Mouse (Mus musculus): ENCODE results near the gene Erich4. TPM values are rescaled to one million over a fixed set of nuclear protein-coding genes. Genes with fewer than 3 reads are reported as not detected.

The Erich4 gene
- polyA plus RNA-seq (2014; fragmentation: Illumina TruSeq; extraction: RNeasy Lipid Tissue Mini Kit (QIAGEN cat#74804); ENCODE audit: low read depth, low replicate concordance): 2.2 TPM

DNA sequence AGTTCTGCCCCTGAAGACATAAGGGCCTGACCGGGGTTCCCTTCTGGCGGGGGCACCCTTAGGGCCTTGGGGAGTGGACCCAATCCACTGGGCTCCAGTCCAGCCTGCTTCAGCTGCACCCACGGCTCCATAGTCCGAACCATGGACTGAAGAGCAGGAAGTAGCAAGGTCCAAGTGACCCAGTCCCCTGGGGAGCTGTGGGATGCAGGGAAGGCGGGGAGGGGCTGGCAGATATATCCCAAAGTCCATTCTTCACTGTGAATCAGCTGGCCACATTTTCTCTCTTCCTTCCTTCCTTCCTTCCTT, at the start of gene Erich4:
Gene Erich4, minus strand, starts transcription at position 187 of the 306 bp plus-strand sequence.

DNA sequence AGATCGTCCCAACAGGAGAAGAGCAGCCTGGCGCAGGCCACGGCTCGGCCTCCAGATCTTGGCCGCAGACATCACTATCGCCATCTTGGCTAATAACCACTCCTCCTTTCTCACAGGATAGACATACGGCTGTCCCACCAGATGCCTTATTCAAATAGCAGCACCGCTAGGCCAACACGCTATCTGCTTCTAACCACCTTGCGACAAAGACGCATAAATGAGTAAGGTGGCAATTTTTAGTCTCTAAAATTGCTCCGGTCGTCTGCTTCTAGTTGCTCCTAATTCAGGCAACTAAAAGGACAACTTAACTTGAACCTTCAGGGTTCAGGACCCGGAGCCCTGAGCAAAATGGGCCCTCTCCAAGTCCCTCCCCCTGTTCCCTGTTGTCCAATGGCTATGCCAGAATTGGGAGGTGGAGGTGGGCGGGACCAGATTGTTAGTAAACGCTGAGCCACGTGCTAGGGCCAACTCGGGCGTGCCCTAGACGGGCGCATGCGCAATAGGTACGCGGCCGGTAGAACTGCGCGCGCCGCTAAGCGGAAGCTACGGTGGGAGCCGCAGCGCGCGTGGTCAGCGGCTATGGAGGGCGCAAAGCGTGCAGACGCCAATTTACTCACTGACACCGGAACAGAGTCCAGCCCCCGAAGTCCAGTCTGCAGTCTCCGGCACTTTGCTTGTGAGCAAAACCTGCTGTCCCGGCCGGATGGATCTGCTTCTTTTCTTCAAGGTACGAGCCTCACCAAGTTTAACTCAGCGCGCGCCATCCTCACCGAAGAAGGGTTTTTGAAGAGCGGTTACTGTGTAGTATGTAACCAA, 43.2 kb upstream of the Erich4 start, which contains the start of the genes Bckdha and Exosc5:
Gene Bckdha, minus strand, starts transcription at position 325 of the 816 bp plus-strand sequence.
Gene Exosc5, plus strand, starts transcription at position 508 of the 816 bp plus-strand sequence.

DNA sequence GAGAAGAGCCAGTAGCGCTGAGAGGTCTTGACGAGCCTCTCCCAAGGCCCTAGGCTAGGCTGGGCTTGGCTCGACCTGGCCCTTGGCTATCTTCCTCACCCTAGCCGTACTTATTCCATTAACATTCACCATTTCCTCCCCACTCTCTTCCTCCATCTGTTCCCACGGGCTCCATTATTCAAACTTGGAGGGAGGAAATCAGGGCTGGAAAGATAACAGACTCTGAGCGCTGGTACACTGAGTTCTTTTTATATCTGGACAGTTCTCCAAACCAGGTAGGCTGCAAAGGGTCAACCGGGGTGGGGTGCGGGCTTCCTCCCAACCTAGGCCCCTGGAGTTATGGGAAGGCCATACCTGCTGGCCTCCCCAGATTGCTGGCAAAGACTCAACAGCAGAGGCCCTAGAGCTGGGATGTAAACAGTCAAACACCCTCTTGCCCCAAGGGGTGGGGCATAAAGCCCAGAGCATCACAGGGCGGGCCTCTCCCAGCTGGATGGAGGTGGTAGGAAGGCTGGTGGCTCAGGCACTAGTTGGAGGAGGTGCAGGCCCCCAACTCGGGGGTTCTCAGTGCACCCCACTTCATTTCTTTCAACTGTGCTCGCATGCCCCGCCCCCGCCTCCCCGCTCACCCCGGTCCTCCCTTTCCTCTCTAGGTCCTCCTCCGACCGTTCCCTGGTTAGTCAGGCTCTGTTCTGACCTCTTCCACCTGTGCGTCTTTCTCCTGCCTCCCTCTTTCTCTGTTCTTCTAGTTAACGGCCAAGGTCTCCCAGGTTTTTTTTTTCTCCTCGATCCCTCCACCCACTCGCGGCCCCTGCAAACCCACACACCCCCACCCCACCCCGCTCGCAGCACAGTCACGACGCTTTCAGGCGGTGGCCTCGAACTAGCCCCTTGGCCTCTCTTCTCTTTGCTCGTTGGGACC, 11.1 kb upstream of the Erich4 start, which contains the start of gene B3gnt8:
Gene B3gnt8, plus strand, starts transcription at position 146 of the 922 bp plus-strand sequence.

DNA sequence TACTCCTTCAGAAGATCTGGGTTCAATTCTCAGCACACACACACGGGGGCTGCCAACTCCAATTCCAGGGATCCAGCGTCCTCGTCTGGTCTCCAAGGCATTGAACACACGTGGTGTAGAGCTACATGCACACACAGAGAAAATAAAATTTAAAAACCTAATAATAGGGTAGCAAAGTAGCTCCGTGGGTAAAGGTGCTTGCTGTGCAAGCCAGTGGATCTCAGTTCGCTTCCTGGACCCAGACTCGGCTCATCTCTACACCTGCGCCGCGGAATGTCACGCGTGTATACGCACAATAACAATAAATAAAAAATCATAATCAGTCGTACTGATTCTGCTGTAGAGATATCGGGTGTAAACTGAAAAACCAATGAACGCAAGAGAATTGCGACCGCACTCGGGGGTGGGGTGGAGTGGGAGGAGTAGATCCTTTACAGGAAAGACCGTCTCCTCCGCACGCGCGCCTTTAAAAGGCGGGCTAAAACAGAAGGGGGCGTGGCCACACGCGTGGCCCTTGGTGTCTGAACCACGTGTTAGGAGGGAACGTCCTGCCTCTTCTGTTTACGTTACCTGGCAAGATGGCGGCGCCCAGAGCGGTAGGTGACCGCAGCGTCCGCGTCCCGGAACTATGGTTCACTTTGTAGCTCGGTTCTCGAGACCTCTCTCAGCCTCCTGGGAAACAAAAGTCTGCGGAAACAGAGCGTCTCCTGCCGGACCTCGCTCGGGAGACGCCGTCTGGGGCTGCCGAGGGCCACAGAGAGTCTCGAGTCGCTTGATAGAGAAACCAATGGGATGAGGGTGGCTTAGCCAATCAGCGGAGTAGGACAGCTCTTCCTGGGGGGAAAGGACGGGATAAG, 3.4 kb upstream of the Erich4 start, which contains the start of gene Dmac2:
Gene Dmac2, plus strand, starts transcription at position 550 of the 857 bp plus-strand sequence.

Other genes with a start within 250 kb of the Erich4 start
- not detected for gene Cnfn, start 246.2 kb downstream of the Erich4 start, polyA plus RNA-seq (2014; fragmentation: Illumina TruSeq; extraction: RNeasy Lipid Tissue Mini Kit (QIAGEN cat#74804); ENCODE audit: low read depth, low replicate concordance)
- 468 TPM for gene Lipe, start 217.2 kb downstream of the Erich4 start, polyA plus RNA-seq (2014; fragmentation: Illumina TruSeq; extraction: RNeasy Lipid Tissue Mini Kit (QIAGEN cat#74804); ENCODE audit: low read depth, low replicate concordance)
- not detected for gene Cxcl17, start 203.0 kb downstream of the Erich4 start, polyA plus RNA-seq (2014; fragmentation: Illumina TruSeq; extraction: RNeasy Lipid Tissue Mini Kit (QIAGEN cat#74804); ENCODE audit: low read depth, low replicate concordance)
- gene Ceacam1, start 138.3 kb downstream of the Erich4 start, polyA plus RNA-seq (2014; fragmentation: Illumina TruSeq; extraction: RNeasy Lipid Tissue Mini Kit (QIAGEN cat#74804); ENCODE audit: low read depth, low replicate concordance): 10.2 TPM
- 1.3 TPM for gene Ceacam2, start 76.0 kb downstream of the Erich4 start, polyA plus RNA-seq (2014; fragmentation: Illumina TruSeq; extraction: RNeasy Lipid Tissue Mini Kit (QIAGEN cat#74804); ENCODE audit: low read depth, low replicate concordance)
- gene Dmac2, start 3.5 kb upstream of the Erich4 start, polyA plus RNA-seq (2014; fragmentation: Illumina TruSeq; extraction: RNeasy Lipid Tissue Mini Kit (QIAGEN cat#74804); ENCODE audit: low read depth, low replicate concordance): 31.3 TPM
- gene B3gnt8, start 10.8 kb upstream of the Erich4 start, polyA plus RNA-seq (2014; fragmentation: Illumina TruSeq; extraction: RNeasy Lipid Tissue Mini Kit (QIAGEN cat#74804); ENCODE audit: low read depth, low replicate concordance): 6.2 TPM
- gene Bckdha, start 43.1 kb upstream of the Erich4 start, polyA plus RNA-seq (2014; fragmentation: Illumina TruSeq; extraction: RNeasy Lipid Tissue Mini Kit (QIAGEN cat#74804); ENCODE audit: low read depth, low replicate concordance): 101 TPM
- gene Exosc5, start 43.3 kb upstream of the Erich4 start, polyA plus RNA-seq (2014; fragmentation: Illumina TruSeq; extraction: RNeasy Lipid Tissue Mini Kit (QIAGEN cat#74804); ENCODE audit: low read depth, low replicate concordance): 43.5 TPM
- 3.0 TPM for gene Tmem91, start 59.3 kb upstream of the Erich4 start, polyA plus RNA-seq (2014; fragmentation: Illumina TruSeq; extraction: RNeasy Lipid Tissue Mini Kit (QIAGEN cat#74804); ENCODE audit: low read depth, low replicate concordance)
- gene B9d2, start 64.9 kb upstream of the Erich4 start, polyA plus RNA-seq (2014; fragmentation: Illumina TruSeq; extraction: RNeasy Lipid Tissue Mini Kit (QIAGEN cat#74804); ENCODE audit: low read depth, low replicate concordance): 18.2 TPM
- gene Tgfb1, start 71.1 kb upstream of the Erich4 start, polyA plus RNA-seq (2014; fragmentation: Illumina TruSeq; extraction: RNeasy Lipid Tissue Mini Kit (QIAGEN cat#74804); ENCODE audit: low read depth, low replicate concordance): 42.2 TPM
- 36.5 TPM for gene Ccdc97, start 103.2 kb upstream of the Erich4 start, polyA plus RNA-seq (2014; fragmentation: Illumina TruSeq; extraction: RNeasy Lipid Tissue Mini Kit (QIAGEN cat#74804); ENCODE audit: low read depth, low replicate concordance)
- gene Hnrnpul1, start 138.9 kb upstream of the Erich4 start, polyA plus RNA-seq (2014; fragmentation: Illumina TruSeq; extraction: RNeasy Lipid Tissue Mini Kit (QIAGEN cat#74804); ENCODE audit: low read depth, low replicate concordance): 94.4 TPM
- gene Axl, start 172.8 kb upstream of the Erich4 start, polyA plus RNA-seq (2014; fragmentation: Illumina TruSeq; extraction: RNeasy Lipid Tissue Mini Kit (QIAGEN cat#74804); ENCODE audit: low read depth, low replicate concordance): 59.2 TPM
- gene Cyp2s1, start 201.0 kb upstream of the Erich4 start, polyA plus RNA-seq (2014; fragmentation: Illumina TruSeq; extraction: RNeasy Lipid Tissue Mini Kit (QIAGEN cat#74804); ENCODE audit: low read depth, low replicate concordance): 4.4 TPM